Mouse (Mus musculus): ENCODE measurements around the gene Gabbr2.
A peak's percentile ranks its signal among the peaks of the same experiment; 100 is the strongest.

The Gabbr2 gene

DNA sequence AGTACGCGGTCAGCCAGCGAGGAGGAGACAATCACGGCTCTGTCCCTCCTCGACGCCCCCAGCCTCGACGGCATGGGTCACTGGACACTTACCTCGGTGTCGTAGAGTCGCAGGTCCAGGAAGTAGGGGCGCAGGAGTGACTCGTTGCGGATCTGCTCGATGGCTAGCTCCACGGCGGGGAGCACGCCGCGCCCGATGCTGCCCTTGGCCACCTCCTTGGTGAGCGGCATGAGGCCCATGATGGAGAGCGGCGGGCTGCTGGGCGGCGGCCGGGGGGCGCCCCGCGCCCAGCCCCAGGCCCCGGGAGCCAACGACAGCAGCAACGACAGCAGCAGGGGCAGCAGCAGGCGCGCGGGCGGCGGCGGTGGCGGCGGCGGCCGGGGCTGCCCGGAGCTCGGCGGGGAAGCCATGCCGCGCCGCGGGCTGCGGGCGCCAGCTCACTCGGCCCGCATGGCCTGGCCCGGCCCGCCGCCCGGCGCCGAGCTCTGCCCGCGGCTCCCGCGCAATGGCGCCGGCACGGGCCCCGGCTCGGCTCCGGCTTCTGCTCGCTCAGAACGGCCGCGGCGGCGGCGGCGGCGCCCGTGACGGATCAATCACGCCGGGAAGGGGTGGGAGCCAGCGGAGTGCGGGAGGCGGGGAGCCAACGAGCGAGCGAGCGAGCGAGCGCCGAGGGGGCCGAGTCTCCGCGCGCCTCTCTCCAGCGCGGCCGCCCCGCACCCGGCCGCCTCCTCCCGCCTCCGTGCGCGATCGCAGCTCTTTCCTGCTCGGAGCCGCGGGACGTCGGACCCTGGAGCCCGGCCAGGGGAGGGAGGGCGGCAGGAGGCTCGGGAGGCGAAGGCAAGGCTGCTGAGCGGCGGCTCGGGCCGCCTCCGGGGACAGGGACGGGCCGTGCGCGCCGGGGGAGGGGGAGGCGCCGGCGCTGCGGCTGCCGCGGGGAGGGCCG lies at the start of gene Gabbr2:
Gabbr2 (minus strand) TSS at position 858 of the 943 bp plus-strand sequence.
- DNase-seq (ENCODE audit: low spot score in 2 of 2) = peak; percentile 78 to 84

- DNase-seq (ENCODE audit: low spot score in 2 of 2) = no peak
Measured at GRCm38 (mm10) chr4:47039586-47039985, 47.9 kb upstream of the Gabbr2 start.

GRCm38 (mm10) chr4:47037321-47037657 lies 45.6 kb upstream of the Gabbr2 start:
- peak; percentile 79 to 84 for DNase-seq (ENCODE audit: low spot score in 2 of 2)

- no peak for DNase-seq (ENCODE audit: low spot score in 2 of 2)
Measured at GRCm38 (mm10) chr4:47036486-47037320, 45.0 kb upstream of the Gabbr2 start.

DNA sequence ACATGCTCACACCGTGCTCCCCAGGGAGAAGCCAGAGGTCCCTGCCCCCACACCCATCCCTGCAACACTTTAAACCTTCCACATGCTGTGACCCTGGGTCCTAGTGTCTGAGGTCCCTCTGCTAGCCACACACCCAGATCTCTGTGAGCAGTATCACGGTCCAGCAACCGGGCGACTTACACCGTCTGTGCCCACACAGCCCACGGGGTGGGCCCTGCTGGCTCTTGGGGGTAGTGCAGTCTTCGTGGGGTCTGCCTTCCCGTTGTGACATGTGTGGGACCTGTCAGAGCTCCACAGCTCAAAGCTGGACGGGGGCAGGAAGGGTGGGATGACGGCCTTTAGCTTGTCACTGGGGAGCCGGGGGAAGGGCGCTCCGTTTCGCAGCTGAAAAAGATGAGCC lies 43.9 kb upstream of the Gabbr2 start:
- no peak for DNase-seq (ENCODE audit: low spot score in 2 of 2)

DNA sequence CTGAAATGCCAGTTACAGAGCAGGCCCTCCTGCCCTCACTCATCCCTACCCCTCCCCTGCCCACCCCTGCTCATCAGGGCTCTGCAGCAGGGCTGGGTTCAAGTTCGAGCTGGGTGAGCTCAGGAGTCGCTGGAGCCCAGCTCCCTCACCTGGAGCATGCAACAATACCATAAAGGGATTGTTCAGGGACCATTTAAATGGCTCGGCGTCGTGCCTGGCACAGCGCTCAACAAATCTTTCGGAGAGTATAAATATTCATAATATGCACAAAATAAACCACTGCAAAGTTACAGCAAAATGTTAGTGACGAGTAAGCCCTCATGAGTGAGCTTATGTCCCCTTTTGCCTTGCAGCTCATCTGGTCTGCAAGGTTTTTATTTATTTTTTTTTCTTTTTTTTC lies 40.5 kb upstream of the Gabbr2 start:
- peak in 1 of 2 experiments; percentile 36 for DNase-seq (ENCODE audit: low spot score in 2 of 2)

GRCm38 (mm10) chr4:47028791-47029190 lies 37.1 kb upstream of the Gabbr2 start:
- DNase-seq (ENCODE audit: low spot score in 2 of 2) = no peak

DNA sequence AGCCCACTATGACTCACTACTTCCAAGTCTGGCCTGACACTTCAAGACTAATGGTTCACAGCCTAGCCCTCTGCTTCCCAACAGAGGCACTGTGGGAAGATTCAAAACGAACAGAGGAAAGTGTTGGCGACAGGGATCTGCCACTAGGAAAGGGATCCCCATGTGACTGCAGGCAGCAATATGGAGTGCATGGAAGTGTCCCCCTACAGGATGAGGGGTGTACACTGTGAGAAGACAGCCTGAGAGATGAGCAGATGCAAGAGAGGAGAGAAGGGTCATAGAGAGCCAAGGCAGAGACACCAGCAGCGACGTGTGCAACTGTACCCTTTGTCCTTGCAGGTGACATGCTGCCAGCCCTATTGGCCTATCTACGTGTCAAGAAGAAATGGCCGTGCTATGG lies 32.3 kb upstream of the Gabbr2 start:
- DNase-seq (ENCODE audit: low spot score in 2 of 2) = no peak

DNA sequence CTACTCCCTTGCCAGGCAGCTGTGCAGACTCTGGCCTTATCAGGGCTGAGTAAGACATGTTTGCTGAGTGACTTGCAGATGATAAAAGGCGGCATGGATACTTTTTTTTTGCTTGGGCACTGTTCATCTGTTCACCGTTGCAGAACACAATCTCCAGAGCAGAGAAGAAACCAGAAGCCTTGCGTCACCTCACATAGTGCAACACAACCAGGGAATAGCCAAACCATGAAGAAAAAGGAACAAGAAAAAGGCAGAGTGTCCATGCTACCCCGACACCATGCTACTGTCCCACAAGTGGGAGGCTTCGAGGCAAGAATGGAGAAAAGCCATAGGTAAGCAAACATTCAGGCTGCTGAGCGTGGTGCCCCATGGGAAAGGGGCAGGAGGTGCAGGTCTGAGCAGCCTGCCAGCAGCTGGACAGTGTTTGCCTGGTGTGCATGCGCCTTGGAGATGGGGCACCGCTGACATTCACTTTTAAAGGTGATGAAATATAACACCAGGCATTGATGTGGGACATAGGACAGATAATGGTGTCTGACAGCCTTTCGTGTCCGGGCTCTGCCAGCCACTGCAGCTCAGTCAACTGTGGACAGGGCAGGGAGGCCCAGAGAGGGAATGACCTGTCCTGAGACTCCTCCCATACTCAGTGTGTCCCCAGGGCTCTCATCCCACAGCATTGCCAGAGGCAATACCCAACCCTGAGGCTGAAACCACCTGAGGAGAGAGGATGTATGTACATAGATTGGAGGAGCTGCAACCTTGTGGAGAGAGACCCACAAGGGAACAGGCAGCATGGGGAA lies 31.3 kb upstream of the Gabbr2 start:
- no peak for DNase-seq (ENCODE audit: low spot score in 2 of 2)

DNA sequence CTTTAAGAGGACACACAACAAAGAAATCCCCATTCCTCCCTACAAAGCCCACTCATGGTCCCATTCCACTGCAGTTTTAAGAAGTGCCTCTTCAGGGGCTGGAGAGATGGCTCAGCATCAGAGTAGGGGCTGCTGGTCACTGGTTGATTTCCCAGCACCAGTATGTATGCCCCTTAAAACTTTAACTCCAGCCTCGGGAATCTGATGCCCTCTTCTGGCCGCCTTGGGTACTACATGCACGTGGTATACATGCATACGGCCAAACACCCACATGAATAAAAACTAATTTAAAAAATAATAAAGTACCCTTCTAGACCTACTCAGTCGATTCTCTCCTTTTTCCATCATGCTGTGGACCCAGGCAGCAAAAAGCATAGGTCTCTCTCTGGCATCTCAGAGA lies 28.9 kb upstream of the Gabbr2 start:
- peak; percentile 67 to 70 for DNase-seq (ENCODE audit: low spot score in 2 of 2)

DNA sequence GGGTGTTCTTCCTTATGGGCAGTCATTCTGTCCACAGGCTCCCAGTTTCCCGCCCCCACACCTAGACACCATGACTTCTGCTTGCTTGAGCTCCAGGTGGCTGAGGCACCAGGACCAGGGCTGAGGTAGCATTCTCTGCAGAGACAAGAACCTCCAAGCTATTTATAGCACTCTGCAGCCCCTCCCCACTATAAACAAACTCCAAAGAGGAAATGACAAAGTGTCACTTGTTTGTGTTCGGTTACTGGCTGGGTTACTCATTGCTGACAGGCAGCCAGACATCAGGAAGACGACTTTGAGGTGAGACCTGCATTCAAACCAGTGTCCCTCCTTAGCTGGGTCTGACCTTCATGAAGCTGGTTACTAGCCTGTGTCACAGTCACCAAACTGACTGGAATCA lies 23.5 kb upstream of the Gabbr2 start:
- DNase-seq (ENCODE audit: low spot score in 2 of 2) = no peak

DNA sequence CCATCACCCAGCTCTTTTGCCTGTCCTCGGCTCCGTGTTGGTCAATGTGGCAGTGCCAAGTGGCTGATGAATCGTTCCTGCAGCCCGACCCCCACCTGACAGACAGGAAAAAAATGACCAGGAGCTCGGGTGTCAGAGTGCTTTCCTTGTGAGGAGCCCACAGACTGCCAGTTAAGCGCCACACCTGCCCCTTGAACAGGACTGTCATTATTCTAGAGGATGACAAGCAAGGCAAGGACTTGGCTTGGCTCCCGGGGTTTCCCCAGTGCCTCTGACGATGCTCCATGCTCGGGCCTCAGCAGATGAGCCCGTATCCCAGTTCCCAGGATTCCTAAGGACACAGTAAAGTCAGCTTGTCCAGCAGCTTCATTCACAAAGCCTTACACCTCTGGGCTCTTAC lies 20.8 kb upstream of the Gabbr2 start:
- DNase-seq (ENCODE audit: low spot score in 2 of 2) = no peak

- peak; percentile 61 to 77 for DNase-seq (ENCODE audit: low spot score in 2 of 2)
Measured at GRCm38 (mm10) chr4:47010400-47011231, 18.9 kb upstream of the Gabbr2 start.

- DNase-seq (ENCODE audit: low spot score in 2 of 2) = no peak
Measured at GRCm38 (mm10) chr4:47000626-47001395, 9.1 kb upstream of the Gabbr2 start.

DNA sequence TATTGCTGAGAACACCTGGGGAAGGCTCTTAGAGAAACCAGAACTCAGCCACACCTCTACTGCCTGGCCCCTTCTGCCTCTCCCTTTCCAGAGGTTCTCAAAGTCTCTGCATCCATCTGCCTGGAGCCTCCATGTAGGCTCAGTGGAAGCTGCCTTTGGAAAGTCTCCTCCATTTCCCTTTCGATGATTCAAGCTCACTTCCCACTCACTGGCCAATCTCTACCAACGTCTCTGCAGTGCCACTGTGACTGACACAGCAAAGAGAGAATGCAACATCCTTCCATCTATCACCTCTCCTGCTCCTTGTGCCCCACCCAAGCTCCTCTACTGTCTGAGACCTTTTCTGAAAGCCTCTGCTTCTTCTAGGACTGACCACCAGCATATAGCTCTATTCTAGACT lies 6.3 kb upstream of the Gabbr2 start:
- no peak for DNase-seq (ENCODE audit: low spot score in 2 of 2)

DNA sequence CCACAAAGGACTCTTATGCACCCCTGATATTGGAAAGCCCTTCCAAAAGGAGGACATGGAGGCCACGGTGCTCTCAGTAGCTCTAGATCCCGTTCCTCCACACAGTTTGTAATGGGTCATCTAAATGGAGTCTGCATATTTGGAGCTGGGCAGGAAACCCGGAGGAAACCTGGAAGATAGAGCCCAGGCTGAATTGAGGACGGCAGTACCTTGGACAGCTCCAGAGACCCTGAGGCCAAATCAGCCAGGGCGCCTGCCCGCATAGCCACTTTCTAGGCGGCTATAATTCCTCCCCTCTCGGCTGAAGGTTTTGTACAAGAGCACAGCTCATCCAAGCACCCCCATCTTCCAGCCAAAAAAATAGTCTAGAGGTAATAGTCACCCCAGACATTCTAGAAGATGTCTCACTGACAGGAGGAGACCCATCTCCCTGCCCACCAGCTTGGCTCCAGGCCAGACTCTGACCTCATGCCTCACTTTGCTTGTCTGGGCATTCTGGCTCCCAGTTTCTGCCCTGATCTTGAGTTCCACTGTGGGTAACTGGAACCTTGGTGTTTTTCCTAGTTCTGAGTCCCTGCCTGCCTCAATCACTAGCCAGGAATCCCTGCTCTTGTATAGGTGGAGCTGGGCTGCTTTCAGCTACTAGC lies 1.3 kb upstream of the Gabbr2 start:
- no peak for DNase-seq (ENCODE audit: low spot score in 2 of 2)

- no peak for DNase-seq (ENCODE audit: low spot score in 2 of 2)
Measured at GRCm38 (mm10) chr4:46991959-46992316, 265 bp upstream of the Gabbr2 start.

GRCm38 (mm10) chr4:46990281-46991015 lies 1.2 kb downstream of the Gabbr2 start:
- DNase-seq (ENCODE audit: low spot score in 2 of 2) = peak in 1 of 2 experiments; percentile 66

- DNase-seq (ENCODE audit: low spot score in 2 of 2) = peak; percentile 72 to 79
Measured at GRCm38 (mm10) chr4:46989842-46990241, 1.8 kb downstream of the Gabbr2 start.

Measured in frontal cortex, postnatal 36 days (tissue).